Mouse (Mus musculus) C2C12 (cell line): ENCODE measurements at regions not wholly inside any gene's neighbourhood (a gene's known extent, or its start where the extent isn't known, plus 50 kb on each side); places are given as distances from the start of the nearest gene placed in this dataset.

Experiments used
- CTCF ChIP-seq: IDR thresholded peaks from one replicate; pipeline ENCODE4 v1.5.1; 2011; ENCODE audit not compliant: control insufficient read depth, insufficient read depth, insufficient read length
- MAX ChIP-seq: IDR thresholded peaks from one replicate; pipeline ENCODE4 v1.6.1; 2011; ENCODE audit warnings: mild to moderate bottlenecking, control low read depth

DNA sequence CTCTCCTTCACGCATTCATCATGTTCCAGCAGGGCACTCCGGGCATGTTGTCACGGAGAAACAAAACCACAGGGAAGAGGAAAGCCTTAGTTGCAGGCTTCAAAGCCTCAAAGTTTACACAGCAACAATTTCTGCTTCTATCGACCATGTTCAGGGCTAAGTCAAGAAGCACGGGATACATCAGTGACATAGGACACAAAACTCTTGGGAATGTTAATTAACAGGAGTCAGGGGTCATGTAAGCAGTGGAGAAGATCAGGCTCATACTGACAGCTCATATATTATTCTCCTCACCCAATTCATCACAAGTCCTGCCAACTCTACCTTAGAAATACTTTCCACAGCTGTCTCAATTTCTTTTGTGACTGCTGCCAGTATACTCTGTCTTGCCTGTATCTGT lies 133.0 kb upstream of the Btbd3 start:
- TF ChIP-seq CTCF (no peak), MAX (no peak)
